Mouse (Mus musculus): ENCODE data around the gene Kalrn. TPM values are rescaled to one million over a fixed set of nuclear protein-coding genes. Genes with fewer than 3 reads are reported as not detected.

Gene Kalrn
- total RNA-seq, 2 experiments from 2014 or later, result 18.6 to 24.1 TPM

DNA sequence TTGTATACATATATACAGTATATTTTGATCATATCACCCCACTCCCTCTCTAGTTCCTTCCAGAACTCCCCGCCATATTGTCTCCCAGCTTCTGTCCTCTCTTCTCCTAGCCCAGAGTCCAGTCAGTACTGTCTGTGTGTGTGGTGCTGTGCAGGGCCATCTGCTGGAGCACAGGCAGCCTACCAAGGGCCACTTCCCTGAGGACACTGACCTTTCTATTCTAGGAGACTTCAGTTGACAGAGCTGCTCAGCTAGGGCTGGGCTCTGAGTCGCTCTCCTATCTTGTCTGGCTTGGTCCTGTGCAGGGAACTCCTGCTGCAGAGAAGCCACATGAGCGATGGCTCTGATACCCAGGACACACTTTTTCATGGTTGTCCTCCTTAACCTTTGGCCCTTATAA lies 577.8 kb downstream of the Kalrn start:
- DNase-seq (ENCODE audit: low spot score), result peak; percentile 32

DNA sequence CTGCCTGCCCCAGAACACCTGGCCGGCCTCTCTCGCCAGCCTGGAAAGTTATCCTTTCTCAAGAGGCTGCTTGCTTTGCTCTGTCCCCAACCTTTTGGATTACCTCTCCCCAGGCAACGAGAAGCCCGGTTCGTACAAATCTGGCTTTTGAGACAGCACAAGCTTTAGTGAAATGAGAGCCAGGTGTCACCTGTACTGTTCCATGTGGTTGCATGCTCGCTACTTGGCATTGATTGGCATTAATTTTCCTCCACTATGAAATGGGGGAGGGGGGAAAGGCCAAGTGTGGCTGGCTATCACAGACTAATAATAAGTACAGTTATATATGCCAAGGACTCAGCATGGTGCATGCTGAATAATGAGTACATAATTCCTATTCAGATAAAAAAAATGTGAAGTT lies 579.0 kb downstream of the Kalrn start:
- DNase-seq (ENCODE audit: low spot score), result no peak

DNA sequence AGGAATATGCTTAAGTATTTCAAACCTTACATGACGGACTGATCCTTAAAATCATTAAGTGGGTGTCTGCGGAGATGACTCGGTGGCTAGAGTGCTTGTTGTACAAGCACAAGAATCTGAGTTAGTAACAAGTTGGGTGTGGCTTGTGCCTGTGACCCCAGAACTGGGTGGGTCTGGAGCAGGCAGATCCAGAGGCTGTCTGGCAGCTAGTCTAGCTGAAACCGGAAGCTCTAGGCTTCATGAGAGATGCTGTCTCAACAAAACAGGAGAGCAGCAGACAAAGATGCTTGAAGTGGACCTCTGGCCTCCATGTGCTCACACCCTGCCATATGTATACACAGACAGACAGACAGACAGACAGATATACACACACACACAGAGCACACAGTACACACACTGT lies 582.6 kb downstream of the Kalrn start:
- no peak for DNase-seq (ENCODE audit: low spot score)

DNA sequence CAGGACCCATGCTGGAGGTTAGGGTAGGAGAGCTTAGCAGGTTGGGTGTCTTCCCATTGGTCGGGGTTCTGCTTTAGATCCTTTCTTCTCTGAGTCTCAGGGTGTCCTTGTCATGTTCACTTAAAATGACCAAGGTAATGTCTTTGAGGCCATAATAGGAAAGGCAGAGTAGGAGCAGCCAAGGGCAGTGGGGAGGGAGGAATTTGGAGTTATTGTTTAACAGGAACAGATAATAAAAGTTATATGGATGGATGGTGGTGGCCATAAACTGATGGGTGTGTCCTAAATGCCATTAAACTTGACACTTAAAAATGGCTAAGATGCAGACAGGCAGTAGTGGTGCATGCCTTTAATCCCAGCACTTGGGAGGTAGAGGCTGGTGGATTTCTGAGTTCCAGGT lies 584.2 kb downstream of the Kalrn start:
- no peak for DNase-seq (ENCODE audit: low spot score)

DNA sequence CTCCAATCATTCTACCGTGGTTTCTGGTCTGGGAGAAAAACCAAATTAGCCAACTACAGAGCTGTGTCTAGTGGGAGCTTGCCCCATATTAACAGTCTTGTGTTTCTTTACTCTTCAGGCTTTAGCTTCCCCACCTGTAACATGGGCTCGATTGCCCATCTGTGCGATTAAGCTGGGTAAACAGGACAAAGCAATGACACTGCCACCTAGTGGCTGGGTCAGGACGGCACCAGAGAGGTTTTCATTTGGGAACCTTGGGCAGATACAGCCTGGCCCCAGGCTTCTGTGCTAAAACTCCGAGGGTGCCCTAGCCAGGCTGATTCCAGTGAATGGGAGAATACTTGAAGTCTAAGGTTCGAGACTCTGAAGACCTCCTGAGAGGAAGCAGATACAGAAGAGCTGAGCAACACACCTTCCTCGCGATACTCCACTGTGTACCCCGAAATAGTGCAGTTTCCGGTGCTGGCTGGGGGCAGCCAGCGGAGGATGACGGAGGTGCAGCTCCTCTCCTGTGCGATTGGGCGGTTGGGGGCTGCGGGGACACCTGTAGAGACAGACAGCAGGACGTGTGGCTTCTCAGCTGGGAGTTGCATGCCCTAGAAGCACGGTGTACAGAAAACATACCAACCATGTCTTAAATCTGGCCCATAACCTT lies 584.8 kb downstream of the Kalrn start:
- DNase-seq (ENCODE audit: low spot score), result peak; percentile 63

DNA sequence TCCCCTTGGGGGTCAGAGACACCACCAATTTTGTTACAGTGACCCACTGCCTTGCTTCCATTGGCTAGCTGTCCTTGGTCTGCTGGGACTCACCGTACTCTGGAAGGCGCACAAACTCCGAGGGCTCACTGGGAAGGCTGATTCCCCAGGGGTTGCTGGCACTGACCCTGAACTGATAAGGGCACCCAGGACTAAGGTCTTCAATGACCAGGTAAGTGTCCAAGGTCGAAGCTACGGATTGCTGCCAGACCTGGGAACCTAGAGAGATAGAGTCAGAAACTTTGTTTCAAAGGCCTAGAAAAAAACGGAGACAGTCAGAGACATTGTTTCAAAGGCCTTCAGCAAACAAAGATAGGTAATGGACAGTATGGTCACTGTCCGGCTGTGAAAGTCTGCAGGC lies 586.3 kb downstream of the Kalrn start:
- DNase-seq (ENCODE audit: low spot score), result no peak

DNA sequence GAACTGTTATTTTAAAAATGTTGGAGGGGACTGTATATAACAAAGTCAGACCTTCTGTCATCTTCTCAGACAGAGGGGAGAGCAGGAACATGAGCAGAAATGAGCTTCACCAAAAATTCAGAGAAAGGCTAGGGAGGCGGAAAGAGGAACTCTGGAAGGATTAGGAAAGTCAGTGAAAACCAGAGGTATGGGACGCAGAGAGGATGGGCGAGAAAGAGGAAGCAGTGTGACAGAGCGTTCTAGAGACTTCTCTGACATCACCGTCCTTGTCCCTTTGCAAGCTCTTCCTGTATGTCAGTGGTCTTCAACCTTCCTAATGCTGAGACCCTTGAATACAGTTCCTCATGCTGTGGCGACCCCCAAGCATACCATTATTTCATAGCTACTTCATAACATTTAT lies 588.0 kb downstream of the Kalrn start:
- DNase-seq (ENCODE audit: low spot score), result no peak

DNA sequence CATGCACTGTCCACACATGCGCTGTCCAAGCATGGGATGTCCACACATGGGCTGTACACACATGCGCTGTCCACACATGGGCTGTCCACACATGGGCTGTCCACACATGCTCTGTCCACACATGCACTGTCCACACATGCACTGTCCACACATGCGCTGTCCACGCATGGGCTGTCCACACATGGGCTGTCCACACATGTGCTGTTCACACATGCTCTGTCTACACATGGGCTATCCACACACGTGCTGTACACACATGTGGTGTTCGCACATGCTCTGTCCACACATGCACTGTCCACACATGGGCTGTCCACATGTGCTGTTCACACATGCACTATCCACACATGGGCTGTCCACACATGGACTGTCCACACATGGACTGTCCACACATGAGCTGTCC lies 589.6 kb downstream of the Kalrn start:
- DNase-seq (ENCODE audit: low spot score), result no peak

DNA sequence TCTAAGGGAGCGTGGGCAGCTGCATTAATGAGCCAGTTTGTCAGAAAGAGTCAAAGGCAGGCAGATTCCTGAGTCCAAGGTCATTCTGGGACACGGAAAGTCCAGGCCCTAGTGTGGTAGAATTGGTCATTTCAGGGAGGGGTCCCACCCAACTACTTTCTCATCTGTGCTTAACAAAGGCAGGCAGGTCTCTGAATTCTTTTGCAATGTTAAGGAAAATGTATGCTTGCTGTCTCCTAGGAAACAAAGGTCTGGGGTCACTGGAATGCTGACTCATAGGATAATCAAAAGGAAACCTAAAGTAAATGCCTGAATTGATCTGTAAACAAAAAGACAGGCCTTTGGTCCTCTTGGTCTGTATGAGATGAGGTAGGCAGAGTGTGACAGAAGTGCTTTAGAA lies 593.5 kb downstream of the Kalrn start:
- no peak for DNase-seq (ENCODE audit: low spot score)

DNA sequence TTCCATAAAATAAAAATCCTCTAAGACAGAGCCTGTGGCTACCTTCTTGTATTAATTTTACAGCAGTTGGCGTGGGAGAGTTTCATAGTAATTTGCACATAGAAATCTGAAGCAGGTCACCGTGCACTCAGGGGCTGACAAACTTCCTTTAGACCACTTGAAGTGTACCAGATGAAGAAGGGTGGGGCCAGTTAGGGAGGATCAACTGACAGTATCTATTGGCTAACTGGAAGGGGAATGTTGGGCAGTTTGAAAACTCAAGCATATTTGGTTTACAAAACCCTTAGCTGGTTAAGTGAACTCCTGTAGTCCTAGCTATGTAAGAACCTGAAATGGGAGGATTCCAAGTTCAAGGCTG lies 606.1 kb downstream of the Kalrn start:
- no peak for DNase-seq (ENCODE audit: low spot score)

DNA sequence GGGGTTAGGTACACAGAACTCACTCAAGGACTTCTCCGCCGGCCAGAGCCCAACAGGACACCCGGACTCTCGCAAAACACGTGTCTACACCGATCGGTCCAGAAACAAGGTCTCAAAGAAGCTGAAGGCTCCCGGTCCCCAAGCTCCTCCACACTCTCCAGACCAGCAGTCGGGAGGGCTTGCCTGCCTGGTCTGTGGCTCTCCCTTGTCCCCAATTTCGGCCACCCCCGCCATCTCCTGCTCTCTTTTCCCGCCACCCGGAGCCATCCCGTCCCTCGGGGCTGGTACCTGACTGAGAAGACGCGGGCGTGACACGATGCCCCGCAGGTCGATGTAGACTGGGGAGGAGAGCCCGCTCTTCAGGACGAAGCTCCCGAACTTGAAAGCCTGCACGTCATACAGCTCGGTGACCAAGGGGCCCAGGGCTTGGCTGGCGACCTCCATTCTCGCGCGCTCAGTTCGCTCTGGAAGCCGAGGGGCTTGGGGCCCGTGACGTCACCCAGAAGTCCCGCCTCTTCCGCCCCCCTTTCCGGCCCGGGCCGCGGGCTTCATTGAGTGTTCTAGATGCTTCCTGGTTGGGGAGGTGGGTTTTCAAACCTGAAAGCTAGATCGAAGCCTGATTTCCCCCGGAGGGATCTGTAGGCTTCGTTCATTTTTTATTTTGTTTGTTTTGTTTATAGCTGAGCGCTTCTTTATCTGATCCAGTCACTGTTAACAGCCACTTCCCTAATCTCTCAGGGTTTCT lies 606.6 kb downstream of the Kalrn start, which contains the start of gene Umps:
Gene Umps, minus strand, starts transcription at position 501 of the 745 bp plus-strand sequence.
- peak; percentile 79 for DNase-seq (ENCODE audit: low spot score)

DNA sequence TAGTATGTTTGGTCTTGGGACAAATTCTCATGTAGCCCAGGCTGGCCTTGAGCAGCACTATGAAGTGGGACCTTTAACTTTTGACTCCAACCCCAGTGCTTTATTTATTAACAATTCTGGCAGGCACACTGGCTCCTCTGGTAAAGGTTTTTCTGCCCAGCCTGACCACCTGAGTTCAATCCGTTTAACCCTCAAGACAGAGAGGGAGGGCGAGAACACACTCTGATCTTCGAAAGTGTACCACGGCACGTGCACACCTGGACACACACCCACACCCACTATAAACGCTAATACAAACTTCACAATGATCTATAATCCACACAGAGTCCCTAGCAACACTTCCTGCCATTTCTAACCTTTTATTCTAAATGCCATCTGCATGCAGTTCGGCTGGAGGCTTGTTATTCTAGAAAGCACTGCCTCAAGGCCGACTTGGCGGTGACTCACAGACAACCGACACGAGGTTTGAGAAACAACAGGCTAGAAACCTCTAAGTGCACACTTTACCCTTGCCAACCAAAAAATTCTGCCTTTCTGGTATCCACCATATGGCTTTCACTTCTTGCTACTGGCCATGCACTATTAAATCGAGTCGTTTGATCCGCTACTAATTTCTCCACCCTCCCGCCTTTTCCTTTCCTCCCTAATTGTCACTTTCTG lies 607.3 kb downstream of the Kalrn start:
- DNase-seq (ENCODE audit: low spot score), result no peak

DNA sequence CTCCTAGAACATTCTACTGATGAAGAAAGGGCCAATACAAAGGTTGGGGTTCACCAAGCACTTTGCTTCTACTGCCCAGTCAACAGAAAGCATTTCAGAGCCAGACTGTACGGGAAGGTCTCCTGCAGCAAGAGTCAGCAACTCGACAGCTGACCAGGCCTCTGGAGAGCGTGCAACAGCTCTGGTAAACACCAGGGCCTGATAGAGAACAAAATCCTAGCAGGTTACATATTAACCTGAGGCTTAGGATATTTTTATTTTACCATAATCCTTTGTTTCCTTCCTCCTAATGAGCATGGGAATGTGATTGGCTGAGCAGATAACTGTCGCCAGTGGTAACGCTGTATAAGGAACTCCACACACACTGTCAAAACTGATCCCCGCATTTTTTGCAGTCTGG lies 609.8 kb downstream of the Kalrn start:
- DNase-seq (ENCODE audit: low spot score), result no peak

DNA sequence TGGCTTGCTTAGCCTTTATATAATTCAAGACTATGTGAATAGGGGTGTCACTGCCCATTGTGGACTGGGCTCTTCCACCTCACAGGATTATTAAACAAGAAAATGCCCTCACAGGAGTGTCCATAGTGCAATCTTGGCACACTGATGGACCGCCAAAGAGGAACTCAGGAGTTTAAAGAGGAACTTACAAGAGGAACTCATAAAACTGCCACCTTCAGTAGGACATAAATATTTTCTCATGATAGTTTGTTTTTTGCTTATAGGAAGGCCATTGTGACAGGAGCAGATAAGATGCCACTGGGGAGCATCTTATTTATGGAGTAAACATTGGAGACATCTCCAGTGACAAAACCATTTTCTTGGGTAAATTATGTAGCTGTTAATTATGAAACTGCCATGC lies 618.5 kb downstream of the Kalrn start:
- no peak for DNase-seq (ENCODE audit: low spot score)

DNA sequence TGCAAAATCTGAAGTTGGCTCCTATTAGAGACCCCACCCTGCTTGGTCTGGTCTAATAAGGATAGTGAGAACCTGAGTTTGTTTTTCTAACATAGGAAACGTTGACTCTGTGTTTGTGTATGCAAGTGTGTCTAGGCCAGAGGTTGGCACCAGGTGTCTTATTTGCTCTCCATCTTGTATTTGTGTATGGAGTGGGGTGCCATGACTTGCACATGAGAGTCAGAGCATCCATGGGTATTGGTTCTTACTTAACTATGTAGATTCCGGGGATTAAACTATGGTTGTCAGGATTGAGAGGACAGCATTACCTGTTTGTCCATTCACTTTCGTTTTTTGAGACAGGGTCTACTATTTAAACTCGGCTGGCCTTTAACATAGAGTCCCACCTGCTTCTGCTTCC lies 620.3 kb downstream of the Kalrn start:
- DNase-seq (ENCODE audit: low spot score), result no peak

DNA sequence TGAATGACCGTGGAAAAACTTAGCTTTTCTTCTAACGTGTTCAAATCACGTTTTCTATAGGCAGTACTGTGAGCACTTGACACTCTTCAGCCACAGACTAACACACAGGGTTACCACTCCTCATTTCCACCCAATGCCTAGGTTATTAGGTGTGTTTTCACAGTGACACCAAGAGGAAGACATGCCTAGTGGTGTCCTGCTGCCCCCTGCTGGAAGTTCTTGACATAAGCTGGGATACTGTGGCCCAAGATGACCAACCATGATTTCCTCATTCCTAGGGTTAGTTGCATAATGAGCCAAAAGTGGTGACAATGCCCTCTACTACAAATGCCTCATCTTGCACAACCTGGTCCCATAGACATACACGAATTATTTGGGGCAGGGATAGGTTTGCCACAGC lies 622.5 kb downstream of the Kalrn start:
- peak; percentile 91 for DNase-seq (ENCODE audit: low spot score)

DNA sequence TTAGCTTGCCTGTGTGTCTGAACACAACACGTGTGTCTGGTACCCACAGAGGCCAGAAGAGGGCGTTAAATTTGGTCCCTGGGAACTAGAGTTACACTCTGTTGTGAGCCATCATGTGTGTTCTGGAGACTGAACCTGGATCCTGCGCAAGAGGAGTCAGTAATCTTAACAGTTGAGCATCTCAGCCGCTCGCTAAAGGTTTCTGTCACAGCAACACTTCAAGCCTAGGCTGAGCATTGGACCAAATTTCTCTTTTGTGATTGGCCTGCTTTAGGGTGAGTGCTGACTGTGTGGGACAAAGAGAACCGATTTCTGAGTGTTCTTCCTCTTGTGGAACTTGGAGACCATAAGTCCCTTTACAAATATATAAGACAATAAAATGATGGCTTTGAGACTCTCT lies 622.9 kb downstream of the Kalrn start:
- DNase-seq (ENCODE audit: low spot score), result no peak

DNA sequence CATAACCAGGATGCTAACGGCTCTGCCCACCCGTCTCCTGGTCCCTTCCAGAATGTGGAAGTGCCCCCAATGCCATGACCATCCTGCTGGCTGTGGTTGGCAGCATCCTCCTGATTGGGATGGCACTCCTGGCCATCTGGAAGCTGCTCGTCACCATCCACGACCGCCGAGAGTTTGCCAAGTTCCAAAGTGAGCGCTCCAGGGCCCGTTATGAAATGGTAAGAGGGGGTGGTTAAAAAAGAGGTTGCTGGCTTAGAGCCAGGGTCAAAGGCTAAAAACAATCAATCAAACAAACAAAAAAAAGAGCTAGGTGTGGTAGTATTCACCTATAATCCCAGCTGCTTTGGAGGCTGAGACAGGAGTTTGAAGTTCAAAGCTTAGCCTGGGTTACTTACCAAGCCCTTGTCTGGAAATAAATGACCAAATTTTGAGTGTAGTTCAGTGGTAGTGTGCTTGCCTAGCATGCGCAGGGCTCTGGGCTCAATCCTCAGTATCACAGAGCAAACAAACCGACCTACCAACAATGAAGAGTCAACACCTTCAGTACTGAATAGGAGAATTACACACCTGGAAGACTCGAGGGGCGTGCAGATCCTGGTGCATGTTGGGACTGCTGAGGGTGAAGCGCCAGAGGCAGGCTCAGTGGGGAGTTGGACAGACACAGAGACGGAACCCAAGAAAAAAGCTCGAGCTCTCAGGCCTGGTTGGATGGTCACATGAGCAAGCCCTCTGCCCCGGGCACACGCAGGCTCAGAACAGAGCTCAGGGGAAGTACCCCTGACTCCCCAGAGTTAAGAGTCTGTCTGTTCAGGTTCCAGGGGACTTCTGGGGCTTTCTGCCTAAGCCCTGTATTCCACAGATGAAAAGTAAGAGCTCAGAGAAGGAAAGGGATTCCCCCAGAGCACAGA lies 625.4 kb downstream of the Kalrn start:
- no peak for DNase-seq (ENCODE audit: low spot score)

DNA sequence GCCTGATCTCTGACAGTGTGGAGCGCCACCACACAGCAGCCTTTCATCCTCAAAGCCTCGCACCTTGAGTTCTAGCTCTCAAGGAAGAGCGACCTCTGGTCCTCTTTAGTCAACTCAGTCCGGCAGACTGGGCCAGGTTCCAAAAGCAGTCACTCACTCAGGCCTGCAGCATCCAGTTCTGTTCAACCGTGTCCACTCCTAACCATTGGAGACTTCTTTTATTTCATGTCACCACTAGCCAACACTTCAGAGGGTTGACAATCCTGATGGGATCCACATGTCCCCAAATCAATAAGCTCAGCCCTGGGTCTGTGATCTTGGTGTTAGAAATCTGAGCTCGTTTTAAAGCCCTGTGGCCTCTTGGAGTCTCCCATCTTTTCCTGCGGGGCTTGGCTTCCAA lies 627.3 kb downstream of the Kalrn start:
- no peak for DNase-seq (ENCODE audit: low spot score)

DNA sequence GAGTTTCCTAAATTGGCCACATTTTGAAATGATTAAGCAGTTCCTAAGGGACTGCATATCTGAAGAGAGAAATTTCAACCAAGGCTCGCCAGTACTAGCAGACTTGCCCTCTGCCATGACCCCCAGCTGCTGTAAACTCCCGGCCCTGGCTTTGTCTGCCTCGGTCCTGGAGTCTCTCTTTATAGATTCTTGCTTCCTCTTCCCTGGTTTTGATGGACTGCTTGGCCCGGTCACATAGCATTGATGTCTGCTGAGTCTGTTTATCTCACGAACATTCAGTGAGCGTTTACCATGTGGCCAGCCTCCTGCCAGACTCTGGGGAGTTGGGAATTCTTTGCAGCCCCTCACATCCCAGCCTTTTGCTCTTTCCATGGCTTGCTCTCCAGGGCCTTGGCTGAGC lies 628.6 kb downstream of the Kalrn start:
- DNase-seq (ENCODE audit: low spot score), result no peak

DNA sequence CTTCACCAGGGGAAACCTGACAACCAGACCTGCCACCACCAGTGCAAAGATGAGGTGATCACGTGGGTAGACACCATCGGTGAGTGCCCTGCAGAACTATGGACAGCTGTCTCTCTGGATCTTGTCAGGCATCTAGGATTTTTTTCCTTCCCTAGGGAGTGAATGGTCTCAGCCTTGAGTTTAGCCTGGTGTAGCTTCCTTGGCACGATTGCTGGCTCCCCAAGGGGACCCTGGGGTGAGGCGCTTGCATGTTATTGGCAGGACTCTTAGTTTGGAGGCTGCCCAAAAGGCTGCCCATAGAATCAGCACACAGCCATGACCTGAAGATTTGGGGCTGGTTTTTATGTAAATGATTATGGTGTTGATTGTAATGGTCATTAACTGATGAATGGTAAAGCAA lies 629.2 kb downstream of the Kalrn start:
- DNase-seq (ENCODE audit: low spot score), result no peak

DNA sequence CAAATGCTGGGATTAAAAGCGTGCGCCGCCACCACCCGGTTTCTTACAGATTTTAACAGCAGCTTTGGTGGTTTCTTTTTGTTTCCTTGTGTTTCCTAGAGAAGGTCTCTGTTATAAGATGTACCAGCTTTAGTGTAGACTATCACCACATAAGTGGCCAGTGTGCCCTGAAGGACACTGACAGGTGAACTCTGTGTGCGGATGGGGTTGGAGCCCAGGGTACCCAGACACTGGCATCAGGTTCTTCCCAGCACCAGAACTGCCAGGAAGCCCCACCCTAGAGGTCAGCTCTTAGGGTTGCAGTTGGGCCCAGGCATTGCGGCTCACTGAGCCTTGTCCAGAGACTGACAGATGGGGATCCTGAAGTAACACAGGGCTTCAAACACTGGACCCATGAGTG lies 629.9 kb downstream of the Kalrn start:
- DNase-seq (ENCODE audit: low spot score), result no peak

Measured in gastrocnemius, adult 18-20 months (tissue).